Mouse (Mus musculus): ENCODE results near the gene Pm20d1. TPM values are rescaled to one million over a fixed set of nuclear protein-coding genes. Genes with fewer than 3 reads are reported as not detected.
"Not testable (repeated sequence)": the region's sequence is repeated elsewhere in the genome, so short reads cannot be mapped to it uniquely, and the experiment has no call there.

Gene Pm20d1
- polyA plus RNA-seq, 1 experiment from 2014 or later = 1.7 TPM

GRCm38 (mm10) chr1:131814191-131814590 lies 17.0 kb downstream of the Pm20d1 start:
- 78% methylated on average over 3 of the region's 3 CpGs for WGBS
- no peak overlapping the region for H3K27ac ChIP-seq (ENCODE audit: poor library complexity, severe bottlenecking)
- no peak overlapping the region for H3K9ac ChIP-seq
- H3K4me1 ChIP-seq (replicated peaks) = peaks cover 6% of the 10 kb centered on the region; the same call in 1 of the 2 replicates
- no peak for ATAC-seq (ENCODE audit: insufficient number of reproducible peaks, low FRiP score)
- peaks cover 5% of the 10 kb centered on the region for H3K9me3 ChIP-seq (replicated peaks)
- H3K36me3 ChIP-seq = no peaks in the 10 kb centered on the region
- no peak overlapping the region for H3K4me3 ChIP-seq
- H3K4me2 ChIP-seq = no peak overlapping the region
- peaks cover 12% of the 10 kb centered on the region for H3K27me3 ChIP-seq (replicated peaks)

GRCm38 (mm10) chr1:131816886-131817285 lies 19.7 kb downstream of the Pm20d1 start:
- Histone ChIP-seq H3K9me3 (replicated peaks) (peaks cover 7% of the 10 kb centered on the region), H3K4me3 (no peak overlapping the region), H3K9ac (no peak overlapping the region), H3K27ac (ENCODE audit: poor library complexity, severe bottlenecking) (no peak overlapping the region), H3K27me3 (replicated peaks) (peaks cover 7% of the 10 kb centered on the region), H3K4me2 (no peak overlapping the region), H3K36me3 (no peaks in the 10 kb centered on the region), H3K4me1 (replicated peaks) (0 out of 2 replicates have a peak, but pooled peaks cover 3% of the 10 kb centered on the region)
- no peak for ATAC-seq (ENCODE audit: insufficient number of reproducible peaks, low FRiP score)
- WGBS = 80% methylated on average over 6 of the region's 6 CpGs

- not testable (repeated sequence) for H3K9ac ChIP-seq; ATAC-seq (ENCODE audit: insufficient number of reproducible peaks, low FRiP score); H3K4me1 ChIP-seq (replicated peaks); H3K36me3 ChIP-seq; H3K9me3 ChIP-seq (replicated peaks); H3K27me3 ChIP-seq (replicated peaks); H3K27ac ChIP-seq (ENCODE audit: poor library complexity, severe bottlenecking); H3K4me3 ChIP-seq; H3K4me2 ChIP-seq
- WGBS = 66% methylated on average over 9 of the region's 9 CpGs
Measured at GRCm38 (mm10) chr1:131820353-131820752, 23.2 kb downstream of the Pm20d1 start.

- H3K4me3 ChIP-seq = no peak overlapping the region
- H3K27me3 ChIP-seq (replicated peaks) = peaks cover 7% of the 10 kb centered on the region
- no peaks in the 10 kb centered on the region for H3K36me3 ChIP-seq
- no peak overlapping the region for H3K9ac ChIP-seq
- 80% methylated on average over 10 of the region's 10 CpGs for WGBS
- H3K9me3 ChIP-seq (replicated peaks) = peaks cover 7% of the 10 kb centered on the region
- H3K4me2 ChIP-seq = no peak overlapping the region
- H3K27ac ChIP-seq (ENCODE audit: poor library complexity, severe bottlenecking) = no peak overlapping the region
- no peak for ATAC-seq (ENCODE audit: insufficient number of reproducible peaks, low FRiP score)
- H3K4me1 ChIP-seq (replicated peaks) = peaks cover 8% of the 10 kb centered on the region; the same call in 1 of the 2 replicates
Measured at GRCm38 (mm10) chr1:131820887-131821328, 23.7 kb downstream of the Pm20d1 start.

- Histone ChIP-seq H3K36me3 (no peaks in the 10 kb centered on the region), H3K4me1 (replicated peaks) (peaks cover 11% of the 10 kb centered on the region; the same call in 1 of the 2 replicates), H3K4me2 (no peak overlapping the region), H3K27ac (ENCODE audit: poor library complexity, severe bottlenecking) (no peak overlapping the region), H3K9ac (no peak overlapping the region), H3K9me3 (replicated peaks) (peaks cover 7% of the 10 kb centered on the region), H3K27me3 (replicated peaks) (peaks cover 3% of the 10 kb centered on the region), H3K4me3 (no peak overlapping the region)
- no peak for ATAC-seq (ENCODE audit: insufficient number of reproducible peaks, low FRiP score)
- 74% methylated on average over 8 of the region's 8 CpGs for WGBS
Measured at GRCm38 (mm10) chr1:131822292-131822691, 25.1 kb downstream of the Pm20d1 start.

GRCm38 (mm10) chr1:131822856-131823492 lies 25.8 kb downstream of the Pm20d1 start:
- ATAC-seq (ENCODE audit: insufficient number of reproducible peaks, low FRiP score) = no peak
- no peaks in the 10 kb centered on the region for H3K36me3 ChIP-seq
- no peak overlapping the region for H3K4me3 ChIP-seq
- no peaks in the 10 kb centered on the region for H3K27me3 ChIP-seq (replicated peaks)
- peaks cover 7% of the 10 kb centered on the region for H3K9me3 ChIP-seq (replicated peaks)
- no peak overlapping the region for H3K9ac ChIP-seq
- H3K27ac ChIP-seq (ENCODE audit: poor library complexity, severe bottlenecking) = no peak overlapping the region
- no peak overlapping the region for H3K4me2 ChIP-seq
- H3K4me1 ChIP-seq (replicated peaks) = peaks cover 12% of the 10 kb centered on the region; the same call in 1 of the 2 replicates
- WGBS = 89% methylated on average over 1 of the region's 1 CpGs

- no peak for ATAC-seq (ENCODE audit: insufficient number of reproducible peaks, low FRiP score)
- H3K4me1 ChIP-seq (replicated peaks) = peaks cover 12% of the 10 kb centered on the region; the same call in 1 of the 2 replicates
- H3K27me3 ChIP-seq (replicated peaks) = no peaks in the 10 kb centered on the region
- no peak overlapping the region for H3K27ac ChIP-seq (ENCODE audit: poor library complexity, severe bottlenecking)
- H3K9me3 ChIP-seq (replicated peaks) = peaks cover 7% of the 10 kb centered on the region
- H3K4me3 ChIP-seq = no peak overlapping the region
- 31% methylated on average over 5 of the region's 5 CpGs for WGBS
- no peak overlapping the region for H3K9ac ChIP-seq
- H3K36me3 ChIP-seq = no peaks in the 10 kb centered on the region
- no peak overlapping the region for H3K4me2 ChIP-seq
Measured at GRCm38 (mm10) chr1:131823563-131823962, 26.4 kb downstream of the Pm20d1 start.

GRCm38 (mm10) chr1:131824528-131825181 lies 27.5 kb downstream of the Pm20d1 start:
- H3K9ac ChIP-seq = no peak overlapping the region
- ATAC-seq (ENCODE audit: insufficient number of reproducible peaks, low FRiP score) = no peak
- no peaks in the 10 kb centered on the region for H3K9me3 ChIP-seq (replicated peaks)
- no peak overlapping the region for H3K4me3 ChIP-seq
- H3K4me2 ChIP-seq = no peak overlapping the region
- H3K36me3 ChIP-seq = no peaks in the 10 kb centered on the region
- no peak overlapping the region for H3K27ac ChIP-seq (ENCODE audit: poor library complexity, severe bottlenecking)
- H3K27me3 ChIP-seq (replicated peaks) = no peaks in the 10 kb centered on the region
- H3K4me1 ChIP-seq (replicated peaks) = peaks cover 19% of the 10 kb centered on the region
- 84% methylated on average over 11 of the region's 11 CpGs for WGBS

- peak; percentile 54 for ATAC-seq (ENCODE audit: insufficient number of reproducible peaks, low FRiP score)
- H3K4me2 ChIP-seq = peak within 1 kb of the TSS; percentile 93
- no peaks in the 10 kb centered on the region for H3K9me3 ChIP-seq (replicated peaks)
- H3K27me3 ChIP-seq (replicated peaks) = no peaks in the 10 kb centered on the region
- peaks cover 24% of the 10 kb centered on the region for H3K4me1 ChIP-seq (replicated peaks)
- H3K9ac ChIP-seq = peak within 1 kb of the TSS; percentile 86
- H3K36me3 ChIP-seq = peaks cover 20% of the 10 kb centered on the region
- peak within 1 kb of the TSS; percentile 82 for H3K4me3 ChIP-seq
- H3K27ac ChIP-seq (ENCODE audit: poor library complexity, severe bottlenecking) = peak within 1 kb of the TSS; percentile 83
- WGBS = 2% methylated on average over 25 of the region's 25 CpGs
Measured at GRCm38 (mm10) chr1:131827207-131827786, 30.1 kb downstream of the Pm20d1 start, which contains the start of gene Slc41a1. Slc41a1 (plus strand) TSS chr1:131827493.

GRCm38 (mm10) chr1:131827787-131828258 lies 30.6 kb downstream of the Pm20d1 start:
- 1% methylated on average over 36 of the region's 36 CpGs for WGBS
- peak overlapping the region; percentile 93 for H3K4me2 ChIP-seq
- ATAC-seq (ENCODE audit: insufficient number of reproducible peaks, low FRiP score) = peak; percentile 96
- H3K27ac ChIP-seq (ENCODE audit: poor library complexity, severe bottlenecking) = peak overlapping the region; percentile 83
- peaks cover 20% of the 10 kb centered on the region for H3K36me3 ChIP-seq
- peak overlapping the region; percentile 82 for H3K4me3 ChIP-seq
- no peaks in the 10 kb centered on the region for H3K9me3 ChIP-seq (replicated peaks)
- peak overlapping the region; percentile 86 for H3K9ac ChIP-seq
- no peaks in the 10 kb centered on the region for H3K27me3 ChIP-seq (replicated peaks)
- H3K4me1 ChIP-seq (replicated peaks) = peaks cover 29% of the 10 kb centered on the region

All from heart, embryonic 12.5 days (tissue).